ENCODE assay signal across 25 mouse cellular contexts in the genomic region with DNA sequence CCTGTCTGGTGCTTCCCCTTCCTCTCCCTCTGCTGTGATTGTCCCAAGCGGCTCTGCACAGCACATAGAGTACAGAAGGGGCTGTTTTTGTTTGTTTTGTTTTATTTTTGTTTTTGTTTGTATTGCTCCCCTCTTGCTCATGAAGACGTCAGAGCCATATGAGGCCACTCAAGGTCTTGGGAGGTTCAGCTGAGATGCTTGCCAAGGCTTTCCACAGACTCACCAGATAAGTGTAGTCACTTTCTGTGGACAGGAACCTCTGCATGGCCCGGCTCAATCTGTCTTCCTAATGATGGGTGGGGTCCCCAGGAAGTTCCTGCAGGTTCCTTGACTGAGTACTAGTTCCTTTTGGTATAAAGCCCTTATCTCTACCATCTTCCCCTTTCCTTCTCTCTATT. TPM values are rescaled to one million over a fixed set of nuclear protein-coding genes. Genes with fewer than 3 reads are reported as not detected.
DNase-seq lines count a peak whose midpoint lies in the region; TF ChIP-seq lines count a peak whose summit lies in the region.
"Had no signal": no experiment of that assay in that cellular context is flagged by ENCODE, and none has a peak within 500 bp of the region (broad histone marks: within the 10 kb centered on the region; RNA-seq: fewer than 3 reads in every experiment).

No protein-coding gene starts in this region.

- 0 out of 2 replicates have a peak overlapping the region, but pooled peaks have one; percentile 1 for H3K27ac ChIP-seq in embryonic fibroblast, embryonic 13.5 days (ENCODE audit: insufficient read depth, low read length)
- no peak overlapping the region for H3K27ac ChIP-seq in cerebellum, adult 2 months (ENCODE audit: insufficient read depth, low read length)
- H3K27ac ChIP-seq: hindbrain, embryonic 15.5 days; kidney, postnatal 0 days; limb, embryonic 12.5 days; liver, embryonic 15.5 days; midbrain, embryonic 15.5 days had no signal

- no peak for TF ChIP-seq CTCF in embryonic fibroblast, embryonic 13.5 days (IDR thresholded peaks at IDR 0.05; ENCODE audit: borderline replicate concordance, insufficient read depth, low read length)
- TF ChIP-seq CTCF in cerebellum, adult 2 months (IDR thresholded peaks at IDR 0.05; ENCODE audit: borderline replicate concordance, insufficient read depth, low read depth, low read length): no peak

- no peak overlapping the region for H3K4me3 ChIP-seq in embryonic fibroblast, embryonic 13.5 days (ENCODE audit: insufficient read depth, low read length)
- no peak overlapping the region for H3K4me3 ChIP-seq in cerebellum, adult 2 months (replicated peaks; ENCODE audit: insufficient read depth, low read depth, low read length)
- H3K4me3 ChIP-seq: heart, embryonic 12.5 days; hindbrain, embryonic 15.5 days; limb, embryonic 12.5 days; liver, embryonic 15.5 days; midbrain, embryonic 15.5 days had no signal

- 91% methylated on average over 3 of the region's 3 CpGs for WGBS in cerebellum, adult 2 months

- no peaks in the 10 kb centered on the region for H3K27me3 ChIP-seq in cerebellum, adult 2 months (ENCODE audit: control insufficient read depth, insufficient read depth, low read length)
- H3K27me3 ChIP-seq: hindbrain, embryonic 15.5 days; limb, embryonic 12.5 days; liver, embryonic 15.5 days; midbrain, embryonic 15.5 days; Patski had no signal

- DNase-seq in adrenal gland, adult 8-10 months: peak; percentile 23
- DNase-seq in adrenal gland, postnatal 10 days: no peak
- DNase-seq in heart, adult 18-20 months: peak; percentile 38 to 40
- no peak for DNase-seq in heart, adult 8-10 months (ENCODE audit: low spot score)
- DNase-seq in adrenal gland, postnatal 36 days: peak; percentile 26 to 34
- DNase-seq in cerebellum, adult 2 months: no peak
- DNase-seq: cerebellum, adult 8-10 months; cerebellum, postnatal 25 days; forebrain, postnatal 0 days; gastrocnemius, postnatal 10 days; kidney, adult 2 months; layer of hippocampus, adult 9-11 months; lung, embryonic 14.5 days; lung, postnatal 14 days; right cerebral cortex, postnatal 4 days; thymus, adult 2 months; thymus, postnatal 36 days had no signal

- H3K4me1 ChIP-seq in embryonic fibroblast, embryonic 13.5 days (ENCODE audit: control insufficient read depth, insufficient read depth, low read length): peaks cover 7% of the 10 kb centered on the region; the same call in 1 of the 2 replicates
- peaks cover 22% of the 10 kb centered on the region for H3K4me1 ChIP-seq in cerebellum, adult 2 months (ENCODE audit: control insufficient read depth, insufficient read depth, low read length)

- TF ChIP-seq POLR2A in embryonic fibroblast, embryonic 13.5 days (IDR thresholded peaks at IDR 0.05; ENCODE audit: low read depth, low read length): no peak
- no peak for TF ChIP-seq POLR2A in cerebellum, adult 2 months (IDR thresholded peaks at IDR 0.05; ENCODE audit: borderline replicate concordance, insufficient read depth, low read length)

RNA-seq across cellular contexts. Expression of a gene that starts 53.6 kb away (rescaled TPM):
- 10 to 100 TPM; 13.3 to 61.3 (median 18.6) TPM for total RNA-seq in adrenal gland, adult 8-10 months (2022)
- 10 to 100 TPM; 28.4 to 87.1 TPM for total RNA-seq in adrenal gland, postnatal 10 days (2021)
- total RNA-seq in heart, adult 18-20 months (2021): 10 to 100 TPM; 11.7 to 13.8 TPM
- 10 to 100 TPM in 2 of 4 experiments, 1 to 10 TPM in 2; 8.6 to 18.9 (median 10.7) TPM for total RNA-seq in heart, adult 8-10 months (2022)
- 10 to 100 TPM; 71.8 to 72.5 TPM for total RNA-seq in adrenal gland, postnatal 36 days (2021)
- 66.9 and 101 TPM in 2 replicates for polyA plus RNA-seq in embryonic fibroblast, embryonic 13.5 days (2011; ENCODE audit: insufficient read length, low read depth, missing spikeins)
- 50.3 and 57.4 TPM in 2 replicates for polyA plus RNA-seq in cerebellum, adult 2 months (2012; rRNA removed)

Comparison
In these comparisons a context has a peak if more than half of its experiments do, and no peak if none do; other contexts are left out.
1. DNase-seq: peak in adrenal gland, adult 8-10 months (single experiment), heart, adult 18-20 months (2 of 2) and adrenal gland, postnatal 36 days (2 of 2); none in adrenal gland, postnatal 10 days (single experiment), heart, adult 8-10 months (single experiment) and cerebellum, adult 2 months (0 of 2).